Mouse (Mus musculus) left cerebral cortex, adult 8-10 months (tissue): ENCODE results near the gene Apobr. TPM values are rescaled to one million over a fixed set of nuclear protein-coding genes. Genes with fewer than 3 reads are reported as not detected.

ENCODE experiments used
- microRNA-seq, 2 experiments: library from miRNA; unstranded; fragments of <30 nt; microRNA quantifications; one replicate each; pipeline ENCODE4 v1.2.0; 2022
- total RNA-seq, 4 experiments: library from RNA; stranded (reverse); gene quantifications; 2 replicates each; pipeline ENCODE4 v1.2.4; 2022

Apobr gene
- total RNA-seq, 4 experiments from 2014 or later = 0.63 to 1.4 (median 1.0) TPM

Small RNAs within 50 kb of the gene (microRNA-seq; reads per million reads assigned to microRNA genes)
- 3.2 to 5.7 reads per million in 2 experiments for gene Mir7059

Other genes starting within 250 kb of the Apobr start
- gene Lat, start 215.4 kb upstream of the Apobr start, total RNA-seq = 1 to 10 TPM in 1 of 4 experiments, under 1 TPM in 3; 0.30 to 1.1 (median 0.84) TPM
- 10 to 100 TPM; 69.2 to 85.9 (median 79.1) TPM for gene Spns1, start 207.5 kb upstream of the Apobr start, total RNA-seq
- gene Nfatc2ip, start 188.2 kb upstream of the Apobr start, total RNA-seq = 1 to 10 TPM; 4.4 to 6.4 (median 5.3) TPM
- gene Cd19, start 170.1 kb upstream of the Apobr start, total RNA-seq = not detected
- gene Rabep2, start 156.2 kb upstream of the Apobr start, total RNA-seq = 10 to 100 TPM; 12.0 to 16.0 (median 13.7) TPM
- gene Atp2a1, start 121.8 kb upstream of the Apobr start, total RNA-seq = 1 to 10 TPM in 3 of 4 experiments, under 1 TPM in 1; 0.95 to 9.4 (median 5.3) TPM
- 10 to 100 TPM; 64.2 to 70.0 (median 67.1) TPM for gene Sh2b1, start 109.5 kb upstream of the Apobr start, total RNA-seq
- 10 to 100 TPM; 77.6 to 99.8 (median 84.1) TPM for gene Tufm, start 97.6 kb upstream of the Apobr start, total RNA-seq
- gene Atxn2l, start 81.5 kb upstream of the Apobr start, total RNA-seq = 100 to 1,000 TPM in 3 of 4 experiments, 10 to 100 TPM in 1; 98.1 to 122 (median 112) TPM
- 100 to 1,000 TPM; 173 to 189 (median 180) TPM for gene Eif3c, start 18.5 kb upstream of the Apobr start, total RNA-seq
- 10 to 100 TPM; 28.5 to 49.0 (median 38.7) TPM for gene Cln3, start 875 bp downstream of the Apobr start, total RNA-seq
- gene Il27, start 10.0 kb downstream of the Apobr start, total RNA-seq = not detected
- gene Nupr1, start 45.9 kb downstream of the Apobr start, total RNA-seq = 10 to 100 TPM; 15.3 to 22.6 (median 17.7) TPM
- gene Sgf29, start 64.4 kb downstream of the Apobr start, total RNA-seq = 10 to 100 TPM; 28.4 to 39.0 (median 33.6) TPM
- gene Sult1a1, start 91.5 kb downstream of the Apobr start, total RNA-seq = 1 to 10 TPM; 6.3 to 9.0 (median 7.9) TPM
- 10 to 100 TPM; 82.1 to 97.0 (median 90.2) TPM for gene Bola2, start 110.5 kb downstream of the Apobr start, total RNA-seq
- 10 to 100 TPM; 17.1 to 23.0 (median 19.6) TPM for gene Slx1b, start 110.8 kb downstream of the Apobr start, total RNA-seq
- gene Coro1a, start 122.8 kb downstream of the Apobr start, total RNA-seq = 100 to 1,000 TPM; 132 to 162 (median 149) TPM
- 100 to 1,000 TPM; 183 to 207 (median 190) TPM for gene Mapk3, start 174.7 kb downstream of the Apobr start, total RNA-seq
- 1 to 10 TPM; 1.4 to 3.3 (median 2.3) TPM for gene Gdpd3, start 181.4 kb downstream of the Apobr start, total RNA-seq
- 100 to 1,000 TPM; 256 to 289 (median 278) TPM for gene Ypel3, start 192.0 kb downstream of the Apobr start, total RNA-seq
- under 1 TPM; 0.63 to 1.00 (median 0.84) TPM for gene Tbx6, start 196.5 kb downstream of the Apobr start, total RNA-seq
- gene Ppp4c, start 207.6 kb downstream of the Apobr start, total RNA-seq = 10 to 100 TPM; 48.2 to 56.0 (median 51.2) TPM
- gene Fam57b, start 212.7 kb downstream of the Apobr start, total RNA-seq = 10 to 100 TPM; 58.1 to 63.4 (median 59.6) TPM
- gene 4930451I11Rik, start 246.7 kb downstream of the Apobr start, total RNA-seq = 1 to 10 TPM in 1 of 4 experiments, not detected in 3; 2.3 TPM